In the genomic region with DNA sequence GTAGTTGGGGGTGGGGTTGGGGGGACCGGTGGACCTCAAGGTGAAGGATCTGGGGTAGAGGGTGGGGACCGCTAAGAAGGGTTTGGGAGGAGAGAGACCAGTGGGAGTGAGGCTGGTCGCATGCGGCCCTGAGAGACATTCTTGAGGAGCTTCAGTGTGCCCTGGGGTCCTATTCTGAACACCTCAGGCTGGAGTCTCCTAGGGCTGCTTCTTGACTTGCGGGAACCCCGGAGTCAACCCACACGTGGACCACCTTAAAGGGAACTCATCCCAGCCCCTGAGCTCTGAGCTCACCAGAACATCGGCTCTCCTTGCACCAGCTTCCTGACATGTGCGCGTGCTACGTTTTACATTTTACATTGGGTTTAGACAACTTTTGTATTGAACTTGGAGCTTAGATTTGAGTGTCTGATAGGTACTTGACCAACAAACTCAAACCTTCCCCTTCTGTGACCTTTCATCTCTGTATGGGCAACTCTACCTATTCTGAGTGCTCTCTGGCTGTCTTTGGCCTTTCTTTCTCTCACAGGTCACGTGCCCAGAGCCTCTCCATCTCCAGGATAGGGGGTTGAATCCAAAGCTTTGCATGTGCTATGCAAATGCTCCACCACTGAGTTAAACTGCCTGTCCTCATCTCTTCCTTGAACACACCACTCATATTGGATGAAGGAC, we compare ENCODE assay signal across 8 mouse cellular contexts. TPM values are rescaled to one million over a fixed set of nuclear protein-coding genes. Genes with fewer than 3 reads are reported as not detected.
DNase-seq lines count a peak whose midpoint lies in the region; ATAC-seq and TF ChIP-seq lines count a peak whose summit lies in the region.

No protein-coding gene starts in this region.

- no peak for TF ChIP-seq POLR2A in bone marrow macrophage, adult 2 months (IDR thresholded peaks at IDR 0.05; ENCODE audit: borderline replicate concordance, low read depth, low read length)

- peak overlapping the region; percentile 96 for H3K27ac ChIP-seq in layer of hippocampus, adult 2 months
- no peak overlapping the region for H3K27ac ChIP-seq in bone marrow macrophage, adult 2 months (ENCODE audit: insufficient read depth, low read depth, low read length)
- peak overlapping the region; percentile 92 for H3K27ac ChIP-seq in hindbrain, embryonic 14.5 days
- H3K27ac ChIP-seq in midbrain, embryonic 16.5 days (ENCODE audit: low read length), result peak overlapping the region; percentile 93

- H3K9ac ChIP-seq in hindbrain, embryonic 14.5 days, result peak overlapping the region; percentile 70
- H3K9ac ChIP-seq in midbrain, embryonic 16.5 days (ENCODE audit: low read depth, low read length), result peak overlapping the region; percentile 77

- WGBS in hindbrain, embryonic 14.5 days, result 41% methylated on average over 12 of the region's 12 CpGs
- 38% methylated on average over 12 of the region's 12 CpGs for whole genome bisulfite sequencing in midbrain, embryonic 16.5 days

- H3K36me3 ChIP-seq in hindbrain, embryonic 14.5 days (replicated peaks; ENCODE audit: control insufficient read depth, insufficient read depth), result peaks cover 9% of the 10 kb centered on the region
- H3K36me3 ChIP-seq in midbrain, embryonic 16.5 days (ENCODE audit: control insufficient read depth, insufficient read depth, low read length), result peaks cover 3% of the 10 kb centered on the region; the same call in 1 of the 2 replicates

- no peaks in the 10 kb centered on the region for H3K9me3 ChIP-seq in hindbrain, embryonic 14.5 days (ENCODE audit: control insufficient read depth, low read length)
- no peaks in the 10 kb centered on the region for H3K9me3 ChIP-seq in midbrain, embryonic 16.5 days (replicated peaks; ENCODE audit: control insufficient read depth, low read length, poor library complexity, severe bottlenecking)

- peak; percentile 81; the same call in 1 of the 2 replicates for ATAC-seq in hindbrain, embryonic 14.5 days (ENCODE audit: low FRiP score)
- ATAC-seq in midbrain, embryonic 16.5 days, result peak; percentile 84

- H3K4me3 ChIP-seq in layer of hippocampus, adult 2 months, result peak overlapping the region; percentile 86
- peak overlapping the region; percentile 99 for H3K4me3 ChIP-seq in bone marrow macrophage, adult 2 months (ENCODE audit: insufficient read depth, low read length)
- peak overlapping the region; percentile 69 for H3K4me3 ChIP-seq in hindbrain, embryonic 14.5 days (replicated peaks; ENCODE audit: low read length)
- peak overlapping the region; percentile 80 for H3K4me3 ChIP-seq in midbrain, embryonic 16.5 days (ENCODE audit: low read depth, low read length)

- H3K27me3 ChIP-seq in hindbrain, embryonic 14.5 days (ENCODE audit: control insufficient read depth, insufficient read depth, low read length), result no peaks in the 10 kb centered on the region
- H3K27me3 ChIP-seq in midbrain, embryonic 16.5 days (ENCODE audit: control insufficient read depth, insufficient read depth, low read depth, low read length), result no peaks in the 10 kb centered on the region

- no peak for TF ChIP-seq CTCF in layer of hippocampus, adult 2 months (conservative IDR thresholded peaks at IDR 0.05)
- TF ChIP-seq CTCF in bone marrow macrophage, adult 2 months (IDR thresholded peaks at IDR 0.05; ENCODE audit: low read depth, low read length), result no peak

- H3K4me1 ChIP-seq in bone marrow macrophage, adult 2 months (ENCODE audit: control insufficient read depth, insufficient read depth, low read length), result peaks cover 20% of the 10 kb centered on the region
- H3K4me1 ChIP-seq in hindbrain, embryonic 14.5 days (replicated peaks; ENCODE audit: control insufficient read depth, insufficient read depth, low read length), result peaks cover 16% of the 10 kb centered on the region
- H3K4me1 ChIP-seq in midbrain, embryonic 16.5 days (ENCODE audit: control insufficient read depth, insufficient read depth, low read length), result peaks cover 16% of the 10 kb centered on the region

- peak overlapping the region; percentile 77 for H3K4me2 ChIP-seq in hindbrain, embryonic 14.5 days (replicated peaks)
- peak overlapping the region; percentile 87 for H3K4me2 ChIP-seq in midbrain, embryonic 16.5 days (ENCODE audit: low read length)

- no peak for DNase-seq in layer of hippocampus, adult 2 months (ENCODE audit: low spot score in 2 of 2)
- no peak for DNase-seq in layer of hippocampus, adult 11-12 months (ENCODE audit: low spot score)
- no peak for DNase-seq in hindbrain, embryonic 14.5 days (ENCODE audit: low spot score)
- no peak for DNase-seq in adrenal gland, postnatal 14 days
- DNase-seq in frontal cortex, postnatal 10 days (ENCODE audit: low spot score in 2 of 2), result no peak
- DNase-seq in right cerebral cortex, postnatal 36 days (ENCODE audit: low spot score in 2 of 2), result no peak

RNA-seq across cellular contexts. Expression of gene Psmg4, which starts 0.7 kb away (rescaled TPM):
- 10 to 100 TPM; 23.7 to 23.9 TPM for total RNA-seq in layer of hippocampus, adult 2 months (2021)
- polyA plus RNA-seq in bone marrow macrophage, adult 2 months (2012; ENCODE audit: insufficient read depth, insufficient read length, missing spikeins), result 30.1 and 34.5 TPM in 2 replicates
- polyA plus RNA-seq in hindbrain, embryonic 14.5 days (2014; fragmentation: Nextera tagmentation; extraction: Ambion mirVana), result 73.3 and 87.0 TPM in 2 replicates
- polyA plus RNA-seq in midbrain, embryonic 16.5 days (2015; fragmentation: Nextera tagmentation; extraction: Ambion mirVana), result 71.6 and 74.6 TPM in 2 replicates
- total RNA-seq in adrenal gland, postnatal 14 days (2021), result 30.2 and 40.3 TPM in 2 replicates

RNA-seq across cellular contexts. Expression of gene Tubb2b, which starts 33.2 kb away (rescaled TPM):
- 100 to 1,000 TPM; 227 to 233 TPM for total RNA-seq in layer of hippocampus, adult 2 months (2021)
- 0.60 and 0.94 TPM in 2 replicates for polyA plus RNA-seq in bone marrow macrophage, adult 2 months (2012; ENCODE audit: insufficient read depth, insufficient read length, missing spikeins)
- polyA plus RNA-seq in hindbrain, embryonic 14.5 days (2014; fragmentation: Nextera tagmentation; extraction: Ambion mirVana), result 682 and 716 TPM in 2 replicates
- 1,230 and 1,315 TPM in 2 replicates for polyA plus RNA-seq in midbrain, embryonic 16.5 days (2015; fragmentation: Nextera tagmentation; extraction: Ambion mirVana)
- 5.5 and 22.5 TPM in 2 replicates for total RNA-seq in adrenal gland, postnatal 14 days (2021)

Comparison
In these comparisons a context has a peak if more than half of its experiments do, and no peak if none do; other contexts are left out.
1. RNA of gene Tubb2b, which starts 33.2 kb away (polyA plus RNA-seq): 1,230 to 1,315 TPM in midbrain, embryonic 16.5 days and 682 to 716 TPM in hindbrain, embryonic 14.5 days; 0.60 to 0.94 TPM in bone marrow macrophage, adult 2 months; every median in the first group is over 100 times any median in the second.
2. Peak in every context shown above with its lines, with median percentiles within 50 percentile points of each other: H3K4me3 ChIP-seq.